Mouse (Mus musculus) adrenal gland (tissue): ENCODE data around the gene Nsun7.

Experiments used
- intact Hi-C: fragments of 180-260 bp; cut with DNase I; formaldehyde crosslinking; loops from one replicate; pipeline ENCODE4 v1.15.1; 2025

Nsun7 gene

DNA sequence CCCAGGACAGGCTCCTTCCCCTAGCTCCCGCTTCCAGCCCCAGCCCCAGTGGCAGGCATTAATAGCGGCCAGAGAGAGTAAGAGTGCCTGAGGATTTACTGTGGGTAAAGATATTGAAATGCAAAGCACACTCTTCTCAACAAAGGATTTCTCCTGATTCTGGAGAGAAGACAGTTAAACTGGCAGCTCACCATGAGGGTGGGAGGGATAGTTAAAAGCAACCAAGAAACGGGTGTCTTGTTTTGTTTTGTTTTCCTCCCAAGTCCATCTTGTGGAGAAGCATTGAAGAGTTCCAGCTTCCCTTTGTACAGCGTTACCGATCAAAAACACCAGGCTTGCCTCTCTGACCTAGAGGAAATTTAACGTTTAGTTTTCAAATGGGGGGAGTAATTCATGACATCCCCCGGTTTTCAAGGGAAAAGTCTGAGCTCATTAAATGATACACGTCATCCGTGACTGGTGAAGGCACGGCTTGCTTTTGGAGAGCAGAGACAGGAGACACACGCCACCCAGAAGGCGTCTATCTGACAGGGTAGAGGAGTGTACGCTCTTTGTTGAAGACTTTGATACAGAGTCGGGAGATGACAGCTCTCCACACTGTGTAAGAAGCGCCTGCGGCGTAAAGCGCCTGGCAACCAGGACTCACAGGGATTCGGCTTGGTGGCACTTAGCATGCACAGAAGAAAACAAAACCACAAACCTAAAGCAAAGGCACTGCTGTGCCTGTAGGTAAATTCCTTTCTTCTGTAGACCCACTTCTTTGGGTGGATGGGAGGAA, 68.4 kb downstream of the Nsun7 start:
- intact Hi-C loops, result no loop called here

DNA sequence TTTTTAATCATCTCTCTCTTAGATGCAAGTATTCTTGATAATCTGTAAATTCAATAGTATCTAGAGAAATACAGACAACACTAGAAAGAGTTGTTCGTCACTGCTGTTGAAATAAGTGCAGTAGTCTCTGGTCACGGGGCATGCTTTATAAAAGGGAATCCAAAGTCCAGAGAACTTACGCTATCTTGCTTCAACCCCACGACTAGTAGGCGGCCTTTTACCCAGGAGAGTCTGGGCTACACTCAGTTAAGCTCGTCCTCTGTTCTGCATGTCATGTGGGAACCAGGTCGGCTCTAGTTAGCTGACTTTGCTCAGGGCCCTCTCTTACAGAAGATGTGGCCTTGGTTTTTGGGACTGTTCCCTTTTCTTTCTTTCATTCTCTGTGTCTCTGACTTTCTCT, 69.1 kb downstream of the Nsun7 start:
- intact Hi-C loops, result no loop called here

DNA sequence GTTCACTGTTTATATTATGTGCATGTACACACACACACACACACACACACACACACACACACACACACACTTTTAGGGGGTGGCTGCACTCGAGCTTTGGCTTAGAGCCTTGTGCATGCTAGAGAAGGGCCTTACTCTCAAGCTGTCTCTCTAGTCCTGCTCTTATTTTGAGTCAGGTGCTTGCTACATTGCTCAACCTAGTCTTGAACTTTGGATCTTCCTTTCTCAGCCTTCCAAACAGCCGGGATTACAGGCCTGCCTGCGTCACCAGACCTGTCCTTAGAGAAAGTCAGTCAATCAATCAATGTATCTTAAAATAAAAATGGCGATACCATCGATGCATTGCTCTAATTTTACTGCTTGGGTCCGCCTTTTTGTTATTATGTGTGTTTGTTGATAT, 71.1 kb downstream of the Nsun7 start:
- intact Hi-C loops, result no loop called here

DNA sequence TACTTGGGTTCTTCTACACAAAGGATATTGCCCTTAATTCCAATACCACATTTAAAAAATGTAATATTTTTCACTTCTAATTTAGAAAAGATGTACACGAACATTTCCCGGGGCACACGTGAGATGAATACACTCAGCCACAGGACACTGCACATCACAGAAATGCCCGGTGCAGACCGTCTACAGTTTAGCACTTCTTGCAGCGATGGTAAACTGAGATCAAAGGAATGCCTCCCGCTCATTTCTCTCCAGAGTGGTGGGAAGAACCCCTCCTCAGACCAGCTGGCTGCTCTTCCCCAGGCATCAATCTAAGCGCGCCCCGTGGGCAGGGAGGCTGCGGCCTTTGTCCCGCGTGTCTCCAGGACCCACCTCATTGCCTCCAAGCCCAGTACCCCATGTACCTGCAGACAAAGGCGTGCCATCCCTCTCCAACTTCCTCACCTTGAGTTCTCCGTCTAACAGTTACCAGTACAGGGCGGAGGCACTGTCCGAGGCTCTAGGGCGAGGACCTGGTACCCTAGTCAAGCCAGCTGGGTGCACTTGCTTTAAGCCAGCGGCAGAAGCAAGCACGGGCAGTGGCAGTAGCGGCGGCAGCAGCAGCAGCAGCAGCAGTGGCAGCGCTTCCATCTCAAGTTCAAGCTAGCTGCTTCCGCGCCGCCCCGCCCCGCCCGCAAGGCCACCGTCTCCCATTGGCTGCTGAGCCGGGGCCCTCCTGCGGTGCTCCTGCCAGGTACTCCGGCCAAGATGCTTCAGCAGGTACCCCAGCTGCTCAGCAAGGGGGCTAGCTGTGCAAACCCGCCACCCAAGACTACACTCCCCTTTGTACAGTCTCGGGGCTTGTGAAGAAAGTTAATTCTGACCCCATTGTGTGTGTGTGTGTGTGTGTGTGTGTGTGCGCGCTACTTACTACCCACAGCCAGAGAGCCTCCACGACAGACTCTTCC, 77.6 kb downstream of the Nsun7 start:
- intact Hi-C loops, result no loop called here

DNA sequence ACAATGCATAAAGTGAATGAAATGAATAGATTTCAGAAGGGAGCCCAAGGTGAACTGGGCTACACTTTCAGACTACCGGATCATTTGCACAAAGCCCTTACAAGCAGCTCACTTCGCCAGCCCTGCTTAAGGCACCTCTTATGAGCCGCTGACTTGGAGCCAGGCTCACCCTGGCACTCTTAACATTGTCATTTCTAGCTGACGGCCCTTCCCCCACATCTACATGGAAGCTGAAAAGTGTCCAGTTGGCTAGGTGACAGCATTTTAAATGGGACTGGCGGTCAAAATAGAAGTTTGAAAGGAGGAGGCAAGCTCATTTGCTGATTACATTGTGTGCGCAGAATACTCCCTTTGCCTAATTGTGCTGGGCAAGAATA, 78.3 kb downstream of the Nsun7 start:
- intact Hi-C loops, result no loop called here

DNA sequence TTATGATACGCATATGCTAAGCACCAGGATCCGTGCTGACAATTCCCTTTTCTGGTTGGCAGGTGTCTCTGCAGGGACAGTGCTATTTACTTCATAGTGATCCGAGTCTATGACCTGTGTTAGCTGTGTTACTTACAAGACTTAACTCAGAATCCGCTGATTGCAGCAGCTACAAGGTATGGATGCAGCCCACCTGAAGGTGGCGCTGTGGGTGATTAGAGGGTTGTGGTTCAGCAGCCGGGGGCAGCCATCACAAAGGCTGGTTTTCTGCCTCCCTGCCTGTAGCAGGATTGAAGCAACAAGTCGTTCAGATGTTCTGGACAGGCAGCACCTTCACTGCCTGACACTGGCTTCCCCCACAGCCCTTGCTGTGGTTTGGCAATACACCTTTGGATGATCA, 78.9 kb downstream of the Nsun7 start:
- intact Hi-C loops, result no loop called here

DNA sequence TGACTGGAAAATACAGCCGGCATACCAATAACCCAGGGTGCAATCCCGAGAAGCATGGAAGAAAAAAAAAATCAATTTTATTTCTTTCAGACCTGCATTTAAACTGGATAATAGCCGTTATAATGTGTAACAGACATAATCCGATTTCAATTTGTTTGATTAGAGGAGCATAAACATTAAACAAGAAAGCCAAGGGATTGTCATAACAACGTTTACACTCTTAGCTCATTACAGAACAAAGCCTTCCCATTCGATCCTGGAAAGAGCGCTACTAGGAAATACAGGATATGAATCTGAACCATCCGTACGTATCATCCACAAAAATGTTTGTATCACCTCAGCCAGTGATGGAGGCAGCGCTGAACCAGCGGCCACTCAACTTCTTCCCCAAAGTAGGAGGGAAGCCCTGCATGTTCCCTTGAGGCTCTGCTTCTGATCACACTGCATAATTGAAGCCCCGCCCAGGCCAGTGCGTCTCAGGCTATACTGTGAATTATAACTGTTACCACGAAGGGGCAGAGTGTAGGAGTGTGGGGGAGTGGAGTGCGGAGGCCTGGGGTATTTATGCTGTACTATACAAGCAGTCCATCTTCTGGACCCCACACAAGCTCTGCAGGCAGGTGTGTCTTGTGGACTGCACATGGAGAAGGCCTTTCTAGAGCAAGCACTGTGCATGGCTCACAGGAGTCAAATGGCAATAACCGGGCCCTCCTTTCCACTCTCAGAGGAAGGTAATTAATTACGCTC, 80.8 kb downstream of the Nsun7 start:
- intact Hi-C loops, result no loop called here

DNA sequence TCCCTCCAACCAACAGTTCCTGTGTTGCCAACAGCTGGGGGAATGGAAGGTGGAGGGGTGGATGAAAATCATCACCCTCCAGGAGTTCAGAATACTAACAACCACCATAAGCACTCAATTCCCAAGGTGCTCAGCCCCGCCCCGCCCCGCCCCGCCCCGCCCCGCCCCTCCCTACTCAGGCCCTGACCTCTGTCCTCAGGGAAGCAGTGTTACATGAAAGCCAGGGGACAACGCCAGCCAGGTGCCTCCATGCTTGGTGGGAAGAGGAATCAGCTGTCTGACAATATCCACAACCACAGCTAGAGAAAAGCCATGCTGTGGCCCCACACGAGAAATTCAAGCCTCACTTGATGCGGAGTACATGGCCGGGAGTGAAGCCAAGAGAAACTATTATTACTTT, 82.2 kb downstream of the Nsun7 start:
- intact Hi-C loops, result no loop called here

DNA sequence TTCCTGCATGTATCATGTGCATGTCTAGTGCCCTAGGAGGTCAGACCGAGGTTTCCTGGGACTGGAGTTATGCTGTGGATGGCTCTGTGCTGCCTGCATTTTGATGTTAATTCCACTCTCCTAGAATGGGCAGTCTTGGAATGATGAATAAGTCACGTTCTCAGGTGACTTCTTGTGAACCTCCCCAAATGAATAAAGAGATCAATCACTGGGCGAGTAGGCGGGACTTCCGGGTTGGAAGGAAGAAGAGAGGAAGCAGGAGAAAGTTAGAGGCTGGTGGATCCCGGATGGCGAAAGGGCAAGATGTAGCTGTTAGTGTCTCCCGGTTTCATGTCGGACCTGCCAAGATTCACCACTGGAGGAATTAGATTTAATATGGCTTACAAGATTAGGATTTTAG, 82.6 kb downstream of the Nsun7 start:
- intact Hi-C loops, result no loop called here

DNA sequence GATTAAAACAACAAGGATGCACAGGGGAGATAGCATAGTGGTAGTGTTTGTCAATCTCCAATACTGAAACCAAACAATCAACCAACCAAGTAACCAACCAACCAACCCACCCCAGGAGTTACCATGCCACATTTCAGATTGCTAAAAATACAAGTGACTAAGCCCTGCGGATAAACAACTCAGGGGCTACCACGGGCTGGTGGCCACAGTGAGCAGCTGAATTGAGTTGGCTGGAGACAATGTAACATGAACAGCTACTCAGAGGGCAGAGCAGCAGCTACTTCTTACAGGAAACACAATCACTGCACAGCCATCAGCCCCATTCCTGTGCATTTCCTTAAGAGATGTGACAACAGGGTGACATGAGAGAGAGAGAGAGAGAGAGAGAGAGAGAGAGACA, 84.5 kb downstream of the Nsun7 start:
- intact Hi-C loops, result no loop called here

DNA sequence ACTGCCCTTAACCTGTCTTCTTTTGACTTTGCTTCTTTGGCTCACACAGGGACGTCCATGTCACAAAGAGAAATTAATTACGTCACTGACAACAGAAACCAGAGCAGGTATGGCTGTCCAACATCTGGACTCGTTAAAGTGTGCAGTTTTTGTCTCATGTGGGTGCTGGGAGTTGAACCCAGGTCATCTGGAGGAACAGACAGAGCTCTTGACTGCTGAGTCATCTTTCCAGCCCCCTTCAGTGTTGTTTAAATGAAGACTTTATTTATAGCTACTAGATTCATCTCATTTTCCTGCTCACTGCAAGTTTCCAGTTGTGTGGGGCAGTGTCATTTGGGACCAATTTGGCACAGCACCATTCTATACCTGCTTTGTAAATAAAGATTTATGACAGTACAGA, 85.4 kb downstream of the Nsun7 start:
- intact Hi-C loops, result no loop called here

DNA sequence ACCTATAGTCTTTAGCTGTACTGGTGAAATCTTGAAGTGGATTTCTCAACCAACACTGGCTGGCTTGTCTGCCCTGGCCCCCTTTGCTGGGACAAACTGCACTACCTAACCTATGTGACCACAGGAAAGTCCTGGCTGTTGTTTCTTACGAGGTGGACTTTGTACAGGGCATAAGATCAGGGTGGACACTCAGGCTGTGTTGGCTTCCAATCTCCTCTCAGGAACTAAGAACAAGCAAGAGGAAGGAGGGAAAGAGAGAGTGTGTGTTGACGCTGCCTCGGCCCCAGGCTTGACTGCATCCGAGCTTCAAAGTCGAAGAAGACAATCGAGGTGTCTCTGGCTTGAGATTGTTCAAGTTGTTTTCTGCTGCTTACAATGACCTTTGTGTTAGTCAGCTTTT, 87.1 kb downstream of the Nsun7 start:
- intact Hi-C loops, result no loop called here
